17 mouse cellular contexts compared by ENCODE assay signal in the genomic region with DNA sequence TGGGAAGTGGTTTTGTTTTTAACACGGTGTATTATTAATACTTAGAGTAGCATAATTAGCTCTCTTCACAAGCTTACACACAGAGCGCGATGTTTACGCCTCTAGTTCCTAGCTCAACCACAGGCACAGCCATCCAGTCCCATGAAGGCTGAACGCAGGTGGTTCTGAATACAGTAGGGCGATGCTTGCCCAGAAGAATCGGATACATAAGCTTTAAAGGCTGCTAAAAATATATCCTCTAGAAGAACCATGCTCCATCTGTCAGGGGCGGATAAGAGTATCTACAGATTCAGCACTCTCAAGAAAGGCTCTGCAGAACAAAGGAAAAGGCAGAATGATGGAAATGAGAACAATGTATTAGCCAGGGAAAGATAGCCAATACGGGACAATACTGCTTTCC.
A peak's percentile ranks its signal among the peaks of the same experiment; 100 is the strongest.
DNase-seq lines count a peak whose midpoint lies in the region; ATAC-seq and TF ChIP-seq lines count a peak whose summit lies in the region.
"Had no signal": no experiment of that assay in that cellular context is flagged by ENCODE, and none has a peak within 500 bp of the region (broad histone marks: within the 10 kb centered on the region; RNA-seq: fewer than 3 reads in every experiment).

No protein-coding gene starts in this region.

- no peak for DNase-seq in frontal cortex, postnatal 10 days (ENCODE audit: low spot score in 2 of 2)
- DNase-seq in right cerebral cortex, adult 18-20 months, result peak; percentile 21
- DNase-seq in right cerebral cortex, postnatal 14 days, result no peak
- DNase-seq in brain, embryonic 14.5 days (ENCODE audit: low read depth), result peak; percentile 22
- peak; percentile 56 for DNase-seq in telencephalon, adult 2 months (ENCODE audit: low read depth, low spot score)
- DNase-seq in T-cell, adult 2 months (ENCODE audit: low spot score), result no peak
- DNase-seq: adrenal gland, postnatal 14 days; cerebellum, adult 8-10 months; cerebellum, postnatal 25 days; gastrocnemius, postnatal 10 days; heart, adult 18-20 months; heart, postnatal 10 days; heart, postnatal 4 days had no signal

- TF ChIP-seq CTCF in brain, embryonic 14.5 days (IDR thresholded peaks at IDR 0.05; ENCODE audit: borderline replicate concordance, extremely low read depth, insufficient read depth, insufficient read length), result no peak

- no peak for TF ChIP-seq POLR2A in brain, embryonic 14.5 days (IDR thresholded peaks at IDR 0.05; ENCODE audit: borderline replicate concordance, extremely low read depth, insufficient read depth, insufficient read length, poor library complexity, severe bottlenecking)

- ATAC-seq in frontal cortex, adult (ENCODE audit: low TSS enrichment), result peak; percentile 64
- ATAC-seq: activated CD4-positive, CD25-positive, alpha-beta regulatory T cell, adult 4 months; forebrain, embryonic 13.5 days; hindbrain, embryonic 16.5 days had no signal

Comparison
In these comparisons a context has a peak if more than half of its experiments do, and no peak if none do; other contexts are left out.
1. DNase-seq: peak in right cerebral cortex, adult 18-20 months (single experiment), brain, embryonic 14.5 days (single experiment) and telencephalon, adult 2 months (single experiment); none in frontal cortex, postnatal 10 days (0 of 2), right cerebral cortex, postnatal 14 days (single experiment) and T-cell, adult 2 months (single experiment).